Mouse (Mus musculus) forebrain, embryonic 16.5 days (tissue): Measurements from ENCODE around the gene Zar1. TPM values are rescaled to one million over a fixed set of nuclear protein-coding genes. Genes with fewer than 3 reads are reported as not detected.
"Not testable (repeated sequence)": the region's sequence is repeated elsewhere in the genome, so short reads cannot be mapped to it uniquely, and the experiment has no call there.

Source experiments
- ATAC-seq: fragments of 200-750 bp; cut with Nextera tagmentation; 2 replicates; pipeline ENCODE4 v1.8.0; 2017; ENCODE audit warnings: mild to moderate bottlenecking, moderate library complexity
- H3K27ac ChIP-seq: fragments of 300-500 bp; sonication (generic); 2 replicates; pipeline ENCODE4 v1.5.1; 2014; ENCODE audit warnings: low read length, control low read depth
- H3K27me3 ChIP-seq: fragments of 300-500 bp; sonication (generic); replicated peaks from 2 replicates; pipeline ENCODE4 v1.6.1; 2014; ENCODE audit warnings: low read length; ENCODE audit not compliant: control insufficient read depth, insufficient read depth
- H3K36me3 ChIP-seq: fragments of 300-500 bp; sonication (generic); 2 replicates; pipeline ENCODE4 v1.6.1; 2014; ENCODE audit not compliant: control insufficient read depth, insufficient read depth
- H3K4me1 ChIP-seq: fragments of 300-500 bp; sonication (generic); replicated peaks from 2 replicates; pipeline ENCODE4 v1.6.1; 2014; ENCODE audit warnings: low read length; ENCODE audit not compliant: control insufficient read depth, insufficient read depth
- H3K4me2 ChIP-seq: fragments of 300-500 bp; sonication (generic); 2 replicates; pipeline ENCODE4 v1.6.1; 2014; ENCODE audit warnings: mild to moderate bottlenecking, low read length, control low read depth
- H3K4me3 ChIP-seq: fragments of 300-500 bp; sonication (generic); replicated peaks from 2 replicates; pipeline ENCODE4 v1.5.1; 2014; ENCODE audit warnings: mild to moderate bottlenecking, low read length, control low read depth
- H3K9ac ChIP-seq: fragments of 300-500 bp; sonication (generic); replicated peaks from 2 replicates; pipeline ENCODE4 v1.6.1; 2014; ENCODE audit warnings: low read depth, low read length, control low read depth
- H3K9me3 ChIP-seq: fragments of 300-500 bp; sonication (generic); 2 replicates; pipeline ENCODE4 v1.6.1; 2016; ENCODE audit warnings: low read length; ENCODE audit not compliant: control insufficient read depth
- WGBS: fragments of 180-500 bp; shearing (Covaris S2); extraction: QIAGEN DNeasy Blood & Tissue Kit; methylation state at CpG from one replicate; pipeline ENCODE4 v1.1.7; 2014; 5-methylcytosine and 5-hydroxymethylcytosine counted together
- polyA plus RNA-seq: library from polyadenylated mRNA; unstranded; fragments of >200 nt; fragmentation: Nextera tagmentation; extraction: Ambion mirVana; gene quantifications from 2 replicates; pipeline ENCODE4 v1.2.1, GENCODE M21; 2015

Gene Zar1
- polyA plus RNA-seq, 1 experiment from 2014 or later: 1.9 TPM

DNA sequence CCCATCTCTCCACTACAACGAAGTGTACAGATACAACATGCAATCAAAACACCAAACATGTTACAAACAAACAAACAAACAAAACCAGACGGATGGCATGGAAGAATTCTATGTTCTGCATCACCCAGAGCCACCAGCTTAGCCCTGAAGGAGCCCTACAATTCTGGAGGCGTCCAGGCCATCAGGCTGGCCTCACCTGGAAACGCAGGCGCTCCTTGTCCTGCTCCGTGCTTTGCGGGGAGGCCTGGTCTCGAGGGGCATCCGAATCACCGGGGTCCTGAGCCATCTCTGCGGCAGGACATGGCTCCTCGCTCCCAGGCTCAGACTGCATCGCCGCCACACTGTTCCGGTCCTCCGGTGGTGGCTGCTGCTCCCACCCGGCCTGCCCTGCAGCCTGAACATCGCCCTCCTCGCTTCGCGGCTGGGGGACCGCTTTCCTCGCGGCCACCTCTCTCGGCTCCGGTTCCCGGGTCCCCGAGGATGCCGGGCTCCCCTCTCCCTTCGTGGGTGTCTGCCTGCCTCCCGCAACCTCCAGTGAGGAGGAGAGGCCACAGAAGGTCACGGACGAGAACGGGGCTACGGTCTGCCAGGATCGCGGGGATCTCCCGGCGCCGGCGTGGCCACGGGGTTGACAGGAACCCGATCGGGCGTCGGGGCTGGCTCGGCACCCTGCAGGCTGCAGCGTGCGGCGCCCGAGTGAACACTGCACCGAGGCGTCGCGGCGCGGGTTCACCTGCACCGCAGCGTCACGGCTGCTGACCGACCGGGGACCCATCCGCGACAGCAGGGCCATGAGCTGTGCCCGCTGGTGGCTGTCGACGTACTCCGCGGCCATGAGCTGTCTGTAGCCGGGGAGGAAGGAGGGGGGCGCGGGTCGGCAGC lies 725 bp downstream of the Zar1 start:
- not testable (repeated sequence) for H3K36me3 ChIP-seq, H3K27me3 ChIP-seq, H3K27ac ChIP-seq, H3K9me3 ChIP-seq, H3K4me1 ChIP-seq
- Histone ChIP-seq H3K4me2 (peak overlapping the region; percentile 68), H3K9ac (peak overlapping the region; percentile 57), H3K4me3 (peak overlapping the region; percentile 46)
- peak; percentile 87 for ATAC-seq
- WGBS: 5% methylated on average over 52 of the region's 73 CpGs

DNA sequence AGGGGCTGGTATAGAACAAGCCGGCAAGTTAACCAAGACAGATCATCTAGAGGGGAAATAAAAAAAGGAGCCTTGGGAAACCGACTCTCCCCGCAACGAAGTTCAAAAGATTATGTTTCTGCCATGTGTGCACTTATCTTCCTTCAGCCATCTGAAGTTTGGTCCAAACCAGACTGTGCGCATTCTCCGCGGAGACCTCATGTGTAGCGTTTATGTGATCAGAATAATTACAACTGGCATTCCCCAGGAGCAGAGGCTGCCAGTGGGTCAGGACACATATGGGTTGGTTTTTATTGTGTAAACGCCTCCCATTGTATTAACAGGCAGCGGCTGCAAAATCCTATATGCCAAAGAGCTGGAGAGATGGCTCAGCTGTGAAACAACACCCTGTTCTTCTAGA lies 1.5 kb downstream of the Zar1 start:
- H3K27ac ChIP-seq, H3K27me3 ChIP-seq, H3K4me2 ChIP-seq, H3K4me3 ChIP-seq, H3K9me3 ChIP-seq, H3K9ac ChIP-seq, H3K4me1 ChIP-seq, ATAC-seq, H3K36me3 ChIP-seq: not testable (repeated sequence)
- WGBS: 48% methylated on average over 10 of the region's 10 CpGs

DNA sequence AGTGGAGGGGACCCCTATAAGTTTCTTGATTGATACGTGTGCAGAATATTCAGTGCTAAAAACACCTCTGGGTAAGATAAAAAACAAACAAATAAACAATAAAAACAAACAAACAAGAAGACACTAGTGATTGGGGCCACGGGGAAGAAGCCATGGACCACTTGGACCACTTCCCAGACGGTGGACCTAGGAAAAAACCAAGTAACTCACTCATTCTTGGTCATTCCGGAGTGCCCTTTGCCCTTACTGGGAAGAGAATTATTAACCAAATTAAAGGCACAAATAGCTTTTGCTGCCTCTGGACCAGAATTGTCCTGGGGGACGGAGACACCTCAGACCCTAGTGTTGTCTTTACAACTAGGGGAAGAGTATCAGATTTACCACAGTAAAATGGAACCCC lies 15.4 kb downstream of the Zar1 start:
- no peak overlapping the region for H3K9ac ChIP-seq
- H3K27me3 ChIP-seq: no peaks in the 10 kb centered on the region
- 90% methylated on average over 5 of the region's 5 CpGs for WGBS
- H3K9me3 ChIP-seq: peaks cover 2% of the 10 kb centered on the region; the same call in 1 of the 2 replicates
- no peak overlapping the region for H3K4me2 ChIP-seq
- no peak for ATAC-seq
- H3K27ac ChIP-seq: no peak overlapping the region
- no peaks in the 10 kb centered on the region for H3K36me3 ChIP-seq
- no peaks in the 10 kb centered on the region for H3K4me1 ChIP-seq
- no peak overlapping the region for H3K4me3 ChIP-seq

- not testable (repeated sequence) for H3K9me3 ChIP-seq, H3K4me3 ChIP-seq, ATAC-seq, H3K36me3 ChIP-seq, H3K9ac ChIP-seq, H3K27ac ChIP-seq, H3K4me2 ChIP-seq, H3K27me3 ChIP-seq, H3K4me1 ChIP-seq
- WGBS: 96% methylated on average over 2 of the region's 2 CpGs
Measured at GRCm38 (mm10) chr5:72563183-72563582, 17.9 kb downstream of the Zar1 start.

GRCm38 (mm10) chr5:72560976-72561628 lies 20.0 kb downstream of the Zar1 start:
- 87% methylated on average over 3 of the region's 3 CpGs for WGBS
- Histone ChIP-seq H3K36me3 (no peaks in the 10 kb centered on the region), H3K4me3 (no peak overlapping the region), H3K4me1 (peaks cover 8% of the 10 kb centered on the region), H3K27ac (no peak overlapping the region), H3K4me2 (no peak overlapping the region), H3K9ac (no peak overlapping the region), H3K9me3 (no peaks in the 10 kb centered on the region), H3K27me3 (no peaks in the 10 kb centered on the region)
- ATAC-seq: no peak

DNA sequence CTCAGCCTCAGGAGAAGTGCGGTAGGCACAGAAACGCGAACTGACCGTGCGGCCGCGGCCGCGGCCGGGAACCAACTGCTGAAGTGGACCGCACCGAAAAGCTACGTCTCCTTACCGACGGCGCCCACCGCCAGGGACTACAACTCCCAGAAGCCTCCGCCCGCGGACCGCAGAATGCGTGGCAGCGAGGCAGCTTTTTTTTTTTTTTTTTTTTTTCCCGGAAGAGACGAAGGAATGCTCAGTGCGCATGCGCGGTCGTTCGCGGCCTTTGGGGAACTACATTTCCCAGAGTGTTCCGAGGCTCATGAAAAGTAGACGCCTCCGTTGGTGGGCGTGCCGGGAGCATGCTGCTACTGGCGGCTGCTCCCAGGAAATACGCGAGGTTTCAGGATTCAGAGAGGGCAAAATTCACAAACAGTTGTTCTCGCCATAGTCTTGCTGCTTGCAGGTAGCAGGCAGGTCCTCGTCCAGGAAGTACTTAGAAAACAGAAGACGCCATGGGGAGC lies 21.5 kb downstream of the Zar1 start, which contains the start of gene Nfxl1:
Gene Nfxl1 (minus strand): TSS at position 141 of the 506 bp plus-strand sequence.
- Histone ChIP-seq H3K27me3 (no peaks in the 10 kb centered on the region), H3K9ac (peak within 1 kb of the TSS; percentile 88), H3K9me3 (no peaks in the 10 kb centered on the region), H3K4me2 (peak within 1 kb of the TSS; percentile 85), H3K4me1 (peaks cover 8% of the 10 kb centered on the region), H3K36me3 (peaks cover 3% of the 10 kb centered on the region; the same call in 1 of the 2 replicates), H3K27ac (peak within 1 kb of the TSS; percentile 58), H3K4me3 (peak within 1 kb of the TSS; percentile 62)
- under 1% methylated on average over 41 of the region's 42 CpGs for WGBS
- ATAC-seq: peak; percentile 97

DNA sequence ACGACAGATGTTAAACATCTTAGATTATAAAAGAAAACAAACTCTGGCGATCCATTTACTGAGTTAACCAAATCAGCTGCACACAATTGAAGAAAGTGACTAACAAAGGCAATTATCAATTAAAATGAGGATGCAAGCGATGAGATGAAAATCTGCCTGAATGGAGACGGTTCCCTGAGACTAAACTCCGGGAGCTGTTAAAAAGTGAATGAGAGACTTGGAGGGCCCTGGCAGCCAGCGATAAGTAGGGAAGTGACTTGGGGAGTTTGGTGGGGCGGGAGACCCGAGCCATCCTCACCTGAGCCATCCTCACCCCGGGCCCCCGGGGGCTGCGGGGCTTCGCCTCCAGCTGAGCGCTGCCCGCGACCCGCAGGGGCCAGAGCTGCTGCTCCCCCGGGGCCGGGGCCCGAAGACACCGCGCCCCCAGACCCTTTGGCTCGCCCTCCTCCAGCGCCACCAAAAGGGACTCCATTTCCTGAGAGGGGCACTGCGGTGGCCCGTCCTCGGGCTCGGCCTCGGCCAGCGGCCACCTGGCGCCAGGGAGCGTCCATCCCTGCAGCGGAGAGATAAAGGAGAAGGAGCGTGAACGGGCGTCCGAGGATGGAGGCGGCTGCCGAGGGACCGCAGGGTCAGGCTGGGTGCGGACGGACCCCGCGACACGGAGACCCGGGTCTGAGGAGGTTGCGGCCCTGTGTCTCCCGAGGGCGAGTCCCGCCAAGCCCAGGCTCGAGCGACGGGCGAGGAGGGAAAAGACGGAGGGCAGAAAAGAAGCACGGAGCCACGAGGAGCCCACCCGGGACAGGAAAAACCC lies 22.1 kb downstream of the Zar1 start:
- no peaks in the 10 kb centered on the region for H3K9me3 ChIP-seq
- H3K9ac ChIP-seq: peak overlapping the region; percentile 88
- peak; percentile 65 for ATAC-seq
- peaks cover 8% of the 10 kb centered on the region for H3K4me1 ChIP-seq
- H3K4me3 ChIP-seq: peak overlapping the region; percentile 62
- peaks cover 3% of the 10 kb centered on the region; the same call in 1 of the 2 replicates for H3K36me3 ChIP-seq
- WGBS: under 1% methylated on average over 57 of the region's 57 CpGs
- H3K27ac ChIP-seq: peak overlapping the region; percentile 58
- H3K27me3 ChIP-seq: no peaks in the 10 kb centered on the region
- peak overlapping the region; percentile 85 for H3K4me2 ChIP-seq

DNA sequence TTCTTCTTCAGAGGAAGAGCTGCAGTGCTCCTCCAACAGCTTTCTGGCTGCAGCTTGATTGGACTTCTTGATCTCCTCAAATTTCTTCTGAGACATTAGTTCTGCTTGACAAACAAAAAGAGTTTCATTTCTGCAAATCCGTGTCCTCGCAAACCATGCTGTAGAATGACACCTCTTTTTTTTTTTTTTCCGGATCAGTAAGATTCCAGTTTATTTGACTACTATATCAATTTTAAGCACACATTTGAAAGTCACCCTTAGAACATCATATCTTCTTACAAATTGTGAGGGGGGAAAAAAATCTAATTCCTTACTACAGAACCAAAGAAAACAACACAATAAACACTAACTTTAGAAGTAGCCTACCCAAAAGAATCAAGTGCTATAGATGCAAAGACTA lies 24.8 kb downstream of the Zar1 start:
- H3K4me1 ChIP-seq: peaks cover 8% of the 10 kb centered on the region
- H3K9me3 ChIP-seq: no peaks in the 10 kb centered on the region
- ATAC-seq: no peak
- H3K4me2 ChIP-seq: no peak overlapping the region
- H3K36me3 ChIP-seq: peaks cover 3% of the 10 kb centered on the region; the same call in 1 of the 2 replicates
- H3K4me3 ChIP-seq: no peak overlapping the region
- no peak overlapping the region for H3K9ac ChIP-seq
- 88% methylated on average over 3 of the region's 3 CpGs for WGBS
- no peaks in the 10 kb centered on the region for H3K27me3 ChIP-seq
- no peak overlapping the region for H3K27ac ChIP-seq

GRCm38 (mm10) chr5:72551209-72551608 lies 29.8 kb downstream of the Zar1 start:
- WGBS: 92% methylated on average over 3 of the region's 3 CpGs
- H3K27me3 ChIP-seq: no peaks in the 10 kb centered on the region
- H3K4me2 ChIP-seq: no peak overlapping the region
- H3K4me1 ChIP-seq: no peaks in the 10 kb centered on the region
- no peak for ATAC-seq
- H3K4me3 ChIP-seq: no peak overlapping the region
- no peak overlapping the region for H3K9ac ChIP-seq
- peaks cover 3% of the 10 kb centered on the region; the same call in 1 of the 2 replicates for H3K36me3 ChIP-seq
- H3K27ac ChIP-seq: no peak overlapping the region
- no peaks in the 10 kb centered on the region for H3K9me3 ChIP-seq
